Mouse (Mus musculus): ENCODE measurements around the gene Slc16a10. TPM values are rescaled to one million over a fixed set of nuclear protein-coding genes. Genes with fewer than 3 reads are reported as not detected.

The Slc16a10 gene
- polyA plus RNA-seq, 1 experiment: 5.4 TPM

DNA sequence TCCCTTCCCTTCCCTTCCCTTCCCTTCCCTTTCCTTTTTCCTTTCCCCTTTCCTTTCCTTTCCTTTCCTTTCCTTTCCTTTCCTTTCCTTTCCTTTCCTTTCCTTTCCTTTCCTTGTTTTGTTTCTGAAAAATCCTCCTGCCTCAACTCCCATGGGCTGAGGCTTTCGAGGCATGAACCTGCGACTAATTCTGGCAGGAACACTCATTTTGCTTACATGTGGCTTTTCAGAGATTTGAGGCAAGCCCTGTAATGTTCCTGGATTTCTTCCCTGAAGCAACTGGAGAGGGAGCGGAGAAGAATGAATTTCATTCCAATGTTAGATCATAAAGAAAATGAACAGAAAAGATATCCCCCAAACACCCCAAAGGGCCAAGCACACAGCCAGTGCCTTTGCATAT is 39.9 kb downstream of the Slc16a10 start:
- no peak overlapping the region for H3K27ac ChIP-seq (ENCODE audit: insufficient read depth, low read length)
- no peak overlapping the region for H3K4me3 ChIP-seq (ENCODE audit: low read depth, low read length)
- TF ChIP-seq POLR2A (IDR thresholded peaks at IDR 0.05; ENCODE audit: insufficient read depth, low read length) (no peak), EP300 (IDR thresholded peaks at IDR 0.05; ENCODE audit: insufficient read depth, low read depth, low read length) (no peak), CTCF (IDR thresholded peaks at IDR 0.05; ENCODE audit: low read depth, low read length) (no peak)
- H3K27me3 ChIP-seq (ENCODE audit: control insufficient read depth, insufficient read depth, low read length, poor library complexity, severe bottlenecking): no peaks in the 10 kb centered on the region
- H3K36me3 ChIP-seq (ENCODE audit: control insufficient read depth, insufficient read depth, low read length, poor library complexity, severe bottlenecking): no peaks in the 10 kb centered on the region
- no peak overlapping the region for H3K9ac ChIP-seq (ENCODE audit: low read depth, poor library complexity, severe bottlenecking)
- no peaks in the 10 kb centered on the region for H3K4me1 ChIP-seq (ENCODE audit: control insufficient read depth, insufficient read depth, low read length)
- H3K9me3 ChIP-seq (replicated peaks; ENCODE audit: control insufficient read depth, insufficient read depth, low read length, poor library complexity, severe bottlenecking): no peaks in the 10 kb centered on the region

DNA sequence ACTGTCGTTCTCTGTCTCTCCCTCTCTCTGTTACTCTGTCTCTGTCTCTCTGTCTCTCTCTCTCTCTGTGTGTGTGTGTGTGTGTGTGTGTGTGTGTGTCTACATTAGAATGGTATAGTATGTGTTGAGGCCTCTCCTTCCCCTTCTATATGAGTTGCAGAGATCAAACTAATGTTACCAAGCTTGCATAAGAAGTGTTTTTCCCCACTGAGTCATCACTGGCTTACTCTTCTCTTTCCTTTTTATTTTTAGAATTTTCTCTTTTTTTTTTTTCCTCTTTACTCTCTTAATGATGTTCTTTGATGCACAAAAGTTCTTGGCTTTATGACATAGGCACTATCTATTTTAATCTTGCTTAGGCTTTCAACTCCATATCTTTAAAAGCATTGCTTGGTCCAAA is 43.6 kb downstream of the Slc16a10 start:
- Histone ChIP-seq H3K27ac (ENCODE audit: insufficient read depth, low read length) (no peak overlapping the region), H3K4me3 (ENCODE audit: low read depth, low read length) (no peak overlapping the region), H3K9ac (ENCODE audit: low read depth, poor library complexity, severe bottlenecking) (no peak overlapping the region), H3K9me3 (replicated peaks; ENCODE audit: control insufficient read depth, insufficient read depth, low read length, poor library complexity, severe bottlenecking) (no peaks in the 10 kb centered on the region), H3K36me3 (ENCODE audit: control insufficient read depth, insufficient read depth, low read length, poor library complexity, severe bottlenecking) (no peaks in the 10 kb centered on the region), H3K27me3 (ENCODE audit: control insufficient read depth, insufficient read depth, low read length, poor library complexity, severe bottlenecking) (no peaks in the 10 kb centered on the region), H3K4me1 (ENCODE audit: control insufficient read depth, insufficient read depth, low read length) (no peaks in the 10 kb centered on the region)
- TF ChIP-seq EP300 (IDR thresholded peaks at IDR 0.05; ENCODE audit: insufficient read depth, low read depth, low read length) (no peak), CTCF (IDR thresholded peaks at IDR 0.05; ENCODE audit: low read depth, low read length) (no peak), POLR2A (IDR thresholded peaks at IDR 0.05; ENCODE audit: insufficient read depth, low read length) (no peak)

DNA sequence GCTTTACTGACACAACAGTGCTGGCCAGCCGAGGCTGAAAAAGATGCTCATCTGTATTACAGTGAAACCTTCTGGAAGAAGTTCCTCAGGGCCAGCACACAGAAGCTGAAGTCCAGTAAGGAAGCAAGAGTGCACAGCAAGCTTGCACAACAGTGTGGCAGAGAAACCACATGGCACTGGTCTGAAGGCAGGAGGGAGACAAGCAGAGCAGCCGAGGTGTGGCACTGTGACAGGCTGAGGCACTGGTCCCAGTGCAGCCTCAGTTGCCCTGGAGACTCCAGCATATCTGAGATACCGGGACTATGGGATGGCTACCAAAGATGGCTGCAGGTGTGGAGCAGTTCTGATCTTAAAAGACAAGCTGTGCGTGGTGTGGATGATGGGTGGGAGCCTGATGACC is 44.5 kb downstream of the Slc16a10 start:
- H3K27ac ChIP-seq (ENCODE audit: insufficient read depth, low read length): no peak overlapping the region
- no peaks in the 10 kb centered on the region for H3K36me3 ChIP-seq (ENCODE audit: control insufficient read depth, insufficient read depth, low read length, poor library complexity, severe bottlenecking)
- no peak overlapping the region for H3K9ac ChIP-seq (ENCODE audit: low read depth, poor library complexity, severe bottlenecking)
- no peaks in the 10 kb centered on the region for H3K27me3 ChIP-seq (ENCODE audit: control insufficient read depth, insufficient read depth, low read length, poor library complexity, severe bottlenecking)
- TF ChIP-seq POLR2A (IDR thresholded peaks at IDR 0.05; ENCODE audit: insufficient read depth, low read length): no peak
- TF ChIP-seq EP300 (IDR thresholded peaks at IDR 0.05; ENCODE audit: insufficient read depth, low read depth, low read length): no peak
- TF ChIP-seq CTCF (IDR thresholded peaks at IDR 0.05; ENCODE audit: low read depth, low read length): no peak
- H3K4me3 ChIP-seq (ENCODE audit: low read depth, low read length): no peak overlapping the region
- H3K9me3 ChIP-seq (replicated peaks; ENCODE audit: control insufficient read depth, insufficient read depth, low read length, poor library complexity, severe bottlenecking): no peaks in the 10 kb centered on the region
- H3K4me1 ChIP-seq (ENCODE audit: control insufficient read depth, insufficient read depth, low read length): no peaks in the 10 kb centered on the region

DNA sequence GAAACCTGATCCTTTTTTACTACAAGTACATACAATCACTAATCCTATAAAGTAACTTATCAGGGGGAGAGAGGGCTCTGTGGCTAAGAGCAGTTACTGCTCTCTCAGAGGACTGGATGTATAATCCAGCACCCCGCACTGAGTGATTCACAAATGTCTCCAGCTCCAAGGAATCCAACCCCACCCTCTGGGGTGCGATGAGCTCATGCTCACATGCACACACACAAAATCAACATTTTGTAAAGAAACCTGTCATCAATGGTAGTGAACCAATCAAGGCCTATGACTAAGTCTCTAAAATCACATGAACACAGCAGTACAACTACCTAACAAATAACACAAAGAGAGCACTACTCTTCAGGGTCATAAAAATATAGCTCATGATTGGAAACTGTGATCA is 47.3 kb downstream of the Slc16a10 start:
- Histone ChIP-seq H3K36me3 (ENCODE audit: control insufficient read depth, insufficient read depth, low read length, poor library complexity, severe bottlenecking) (no peaks in the 10 kb centered on the region), H3K9me3 (replicated peaks; ENCODE audit: control insufficient read depth, insufficient read depth, low read length, poor library complexity, severe bottlenecking) (no peaks in the 10 kb centered on the region), H3K27me3 (ENCODE audit: control insufficient read depth, insufficient read depth, low read length, poor library complexity, severe bottlenecking) (no peaks in the 10 kb centered on the region), H3K9ac (ENCODE audit: low read depth, poor library complexity, severe bottlenecking) (no peak overlapping the region), H3K4me1 (ENCODE audit: control insufficient read depth, insufficient read depth, low read length) (no peaks in the 10 kb centered on the region), H3K4me3 (ENCODE audit: low read depth, low read length) (no peak overlapping the region), H3K27ac (ENCODE audit: insufficient read depth, low read length) (no peak overlapping the region)
- TF ChIP-seq EP300 (IDR thresholded peaks at IDR 0.05; ENCODE audit: insufficient read depth, low read depth, low read length): no peak

DNA sequence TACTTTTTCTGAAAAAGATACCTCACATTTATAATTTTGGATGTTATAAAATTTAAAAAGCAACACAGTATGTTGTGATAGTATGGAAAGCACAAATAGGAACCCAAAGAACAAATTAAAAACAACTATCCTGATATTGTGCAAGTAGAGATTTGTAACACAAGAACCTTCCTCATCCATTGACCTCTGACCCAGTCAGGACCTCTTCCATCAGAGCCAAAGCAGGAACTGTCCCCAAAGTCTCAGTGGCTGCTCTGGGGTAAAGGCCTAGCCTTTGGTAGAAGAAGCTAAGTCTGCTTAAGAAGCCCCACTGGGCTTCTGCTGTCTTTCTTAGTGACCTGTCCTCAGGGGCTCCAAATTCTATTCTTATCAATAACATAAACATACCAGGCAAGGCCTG is 48.5 kb downstream of the Slc16a10 start:
- Histone ChIP-seq H3K9ac (ENCODE audit: low read depth, poor library complexity, severe bottlenecking) (no peak overlapping the region), H3K27me3 (ENCODE audit: control insufficient read depth, insufficient read depth, low read length, poor library complexity, severe bottlenecking) (no peaks in the 10 kb centered on the region), H3K4me1 (ENCODE audit: control insufficient read depth, insufficient read depth, low read length) (no peaks in the 10 kb centered on the region), H3K27ac (ENCODE audit: insufficient read depth, low read length) (no peak overlapping the region), H3K4me3 (ENCODE audit: low read depth, low read length) (no peak overlapping the region), H3K9me3 (replicated peaks; ENCODE audit: control insufficient read depth, insufficient read depth, low read length, poor library complexity, severe bottlenecking) (no peaks in the 10 kb centered on the region), H3K36me3 (ENCODE audit: control insufficient read depth, insufficient read depth, low read length, poor library complexity, severe bottlenecking) (no peaks in the 10 kb centered on the region)
- TF ChIP-seq CTCF (IDR thresholded peaks at IDR 0.05; ENCODE audit: low read depth, low read length): no peak
- TF ChIP-seq POLR2A (IDR thresholded peaks at IDR 0.05; ENCODE audit: insufficient read depth, low read length): no peak
- TF ChIP-seq EP300 (IDR thresholded peaks at IDR 0.05; ENCODE audit: insufficient read depth, low read depth, low read length): no peak

DNA sequence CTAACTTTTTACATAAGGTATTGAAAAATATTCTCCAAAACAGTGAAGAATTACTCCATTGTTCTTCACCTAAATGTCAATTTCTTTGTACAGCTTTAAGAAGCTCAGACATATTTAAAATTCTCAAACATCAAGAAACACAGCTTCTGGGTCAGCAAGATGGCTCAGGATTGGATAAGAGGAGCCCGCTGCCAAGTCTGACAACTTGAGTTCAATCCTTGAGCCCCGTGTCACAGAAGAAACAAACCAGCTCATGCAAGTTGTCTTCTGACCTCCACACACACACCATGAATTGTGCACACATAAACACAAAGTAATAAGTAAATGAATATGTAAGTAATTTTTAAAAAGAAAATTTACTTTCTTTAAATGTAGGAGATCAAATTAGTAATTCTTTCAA is 50.6 kb downstream of the Slc16a10 start:
- Histone ChIP-seq H3K9me3 (replicated peaks; ENCODE audit: control insufficient read depth, insufficient read depth, low read length, poor library complexity, severe bottlenecking) (no peaks in the 10 kb centered on the region), H3K36me3 (ENCODE audit: control insufficient read depth, insufficient read depth, low read length, poor library complexity, severe bottlenecking) (no peaks in the 10 kb centered on the region), H3K27ac (ENCODE audit: insufficient read depth, low read length) (no peak overlapping the region), H3K4me3 (ENCODE audit: low read depth, low read length) (no peak overlapping the region), H3K4me1 (ENCODE audit: control insufficient read depth, insufficient read depth, low read length) (no peaks in the 10 kb centered on the region), H3K27me3 (ENCODE audit: control insufficient read depth, insufficient read depth, low read length, poor library complexity, severe bottlenecking) (no peaks in the 10 kb centered on the region), H3K9ac (ENCODE audit: low read depth, poor library complexity, severe bottlenecking) (no peak overlapping the region)
- TF ChIP-seq POLR2A (IDR thresholded peaks at IDR 0.05; ENCODE audit: insufficient read depth, low read length): no peak
- no peak for TF ChIP-seq CTCF (IDR thresholded peaks at IDR 0.05; ENCODE audit: low read depth, low read length)
- TF ChIP-seq EP300 (IDR thresholded peaks at IDR 0.05; ENCODE audit: insufficient read depth, low read depth, low read length): no peak

Measured in ES-Bruce4 (cell line).